Mouse (Mus musculus): Measurements from ENCODE around the gene Fam98a. TPM values are rescaled to one million over a fixed set of nuclear protein-coding genes. Genes with fewer than 3 reads are reported as not detected.

Fam98a gene
- total and polyA plus RNA-seq, 3 experiments, result 39.4 to 64.9 TPM; not detected in 1

GRCm38 (mm10) chr17:75521236-75521842, 30.4 kb downstream of the Fam98a start:
- Histone ChIP-seq H3K27ac (ENCODE audit: control insufficient read depth, low read depth, low read length) (no peak overlapping the region), H3K9ac (ENCODE audit: control insufficient read depth, low read depth, low read length, poor library complexity, severe bottlenecking) (no peak overlapping the region), H3K36me3 (ENCODE audit: control insufficient read depth in 1 of 2, insufficient read depth in 2 of 2, low read length in 2 of 2) (no peaks in the 10 kb centered on the region), H3K79me2 (ENCODE audit: control insufficient read depth, insufficient read depth, low read length, poor library complexity) (no peaks in the 10 kb centered on the region), H3K4me3 (ENCODE audit: control insufficient read depth in 1 of 2, insufficient read depth in 1 of 2, low read depth in 2 of 2, low read length in 2 of 2) (no peak overlapping the region), H3K27me3 (ENCODE audit: control insufficient read depth in 1 of 2, insufficient read depth in 2 of 2, low read length in 2 of 2) (no peaks in the 10 kb centered on the region), H3K9me3 (replicated peaks; ENCODE audit: insufficient read depth, low read length) (no peaks in the 10 kb centered on the region), H3K4me1 (ENCODE audit: control insufficient read depth in 1 of 2, insufficient read depth in 2 of 2, low read length in 2 of 2) (peaks cover 0 to 4% of the 10 kb centered on the region in 2 experiments; a peak in 3 of 4 replicates)
- DNase-seq (ENCODE audit: low read depth, low spot score), result no peak
- TF ChIP-seq TCF12 (IDR thresholded peaks at IDR 0.05; ENCODE audit: low read depth, low read length) (no peak), MAX (IDR thresholded peaks at IDR 0.05; ENCODE audit: low read length) (no peak), RAD21 (IDR thresholded peaks at IDR 0.05; ENCODE audit: low read depth, low read length) (no peak), HCFC1 (IDR thresholded peaks at IDR 0.05; ENCODE audit: low read depth, low read length) (no peak), TBP (IDR thresholded peaks at IDR 0.05; ENCODE audit: low read depth, low read length) (no peak), ETS1 (IDR thresholded peaks at IDR 0.05; ENCODE audit: low read depth, low read length) (no peak), TAL1 (IDR thresholded peaks at IDR 0.05; ENCODE audit: low read length) (no peak), MAFK (IDR thresholded peaks at IDR 0.05; ENCODE audit: borderline replicate concordance, low read depth, low read length) (no peak), USF2 (IDR thresholded peaks at IDR 0.05; ENCODE audit: borderline replicate concordance in 1 of 2, insufficient read depth in 1 of 2, low read depth in 1 of 2, low read length in 2 of 2) (no peak), JUND (IDR thresholded peaks at IDR 0.05; ENCODE audit: low read depth, low read length) (no peak), POLR2AphosphoS2 (IDR thresholded peaks at IDR 0.05; ENCODE audit: low read length) (no peak), SIN3A (IDR thresholded peaks at IDR 0.05; ENCODE audit: low read length) (no peak), UBTF (IDR thresholded peaks at IDR 0.05; ENCODE audit: borderline replicate concordance, insufficient read depth, low read depth, low read length) (no peak), BHLHE40 (IDR thresholded peaks at IDR 0.05; ENCODE audit: borderline replicate concordance, low read depth, low read length) (no peak), KAT2A (conservative IDR thresholded peaks at IDR 0.05; ENCODE audit: low read depth, low read length) (no peak), POLR2AphosphoS5 (IDR thresholded peaks at IDR 0.05; ENCODE audit: borderline replicate concordance, low read depth, low read length) (no peak)

GRCm38 (mm10) chr17:75519239-75519900, 32.4 kb downstream of the Fam98a start:
- peaks cover 0 to 4% of the 10 kb centered on the region in 2 experiments; a peak in 3 of 4 replicates for H3K4me1 ChIP-seq (ENCODE audit: control insufficient read depth in 1 of 2, insufficient read depth in 2 of 2, low read length in 2 of 2)
- no peak overlapping the region for H3K9ac ChIP-seq (ENCODE audit: control insufficient read depth, low read depth, low read length, poor library complexity, severe bottlenecking)
- no peaks in the 10 kb centered on the region for H3K79me2 ChIP-seq (ENCODE audit: control insufficient read depth, insufficient read depth, low read length, poor library complexity)
- H3K36me3 ChIP-seq (ENCODE audit: control insufficient read depth in 1 of 2, insufficient read depth in 2 of 2, low read length in 2 of 2), result no peaks in the 10 kb centered on the region
- H3K27ac ChIP-seq (ENCODE audit: control insufficient read depth, low read depth, low read length), result no peak overlapping the region
- DNase-seq (ENCODE audit: low read depth, low spot score), result no peak
- H3K4me3 ChIP-seq (ENCODE audit: control insufficient read depth in 1 of 2, insufficient read depth in 1 of 2, low read depth in 2 of 2, low read length in 2 of 2), result no peak overlapping the region
- no peaks in the 10 kb centered on the region for H3K27me3 ChIP-seq (ENCODE audit: control insufficient read depth in 1 of 2, insufficient read depth in 2 of 2, low read length in 2 of 2)
- TF ChIP-seq KAT2A (conservative IDR thresholded peaks at IDR 0.05; ENCODE audit: low read depth, low read length) (no peak), POLR2AphosphoS5 (IDR thresholded peaks at IDR 0.05; ENCODE audit: borderline replicate concordance, low read depth, low read length) (no peak)
- H3K9me3 ChIP-seq (replicated peaks; ENCODE audit: insufficient read depth, low read length), result no peaks in the 10 kb centered on the region

Measured in MEL (cell line).